Mouse (Mus musculus) kidney, embryonic 15.5 days (tissue): ENCODE measurements around the gene Tada3. TPM values are rescaled to one million over a fixed set of nuclear protein-coding genes. Genes with fewer than 3 reads are reported as not detected.

ENCODE experiments used
- ATAC-seq: fragments of 200-750 bp; cut with Nextera tagmentation; replicated peaks from 2 replicates; pipeline ENCODE4 v1.8.0; 2017; ENCODE audit warnings: moderate TSS enrichment; ENCODE audit not compliant: low FRiP score
- H3K27ac ChIP-seq: fragments of 300-500 bp; sonication (generic); 2 replicates; pipeline ENCODE4 v1.5.1; 2015; ENCODE audit warnings: mild to moderate bottlenecking, inconsistent platforms
- H3K27me3 ChIP-seq: fragments of 300-500 bp; sonication (generic); 2 replicates; pipeline ENCODE4 v1.6.1; 2015; ENCODE audit warnings: inconsistent platforms
- H3K36me3 ChIP-seq: fragments of 300-500 bp; sonication (generic); 2 replicates; pipeline ENCODE4 v1.6.1; 2015; ENCODE audit warnings: inconsistent platforms
- H3K4me1 ChIP-seq: fragments of 300-500 bp; sonication (generic); 2 replicates; pipeline ENCODE4 v1.6.1; 2015; ENCODE audit warnings: inconsistent platforms
- H3K4me2 ChIP-seq: fragments of 300-500 bp; sonication (generic); 2 replicates; pipeline ENCODE4 v1.6.1; 2015; ENCODE audit warnings: moderate library complexity, mild to moderate bottlenecking, inconsistent platforms
- H3K4me3 ChIP-seq: fragments of 300-500 bp; sonication (generic); replicated peaks from 2 replicates; pipeline ENCODE4 v1.5.1; 2015; ENCODE audit warnings: mild to moderate bottlenecking, inconsistent platforms
- H3K9ac ChIP-seq: fragments of 300-500 bp; sonication (generic); 2 replicates; pipeline ENCODE4 v1.6.1; 2015; ENCODE audit warnings: mild to moderate bottlenecking, inconsistent platforms
- H3K9me3 ChIP-seq: fragments of 300-500 bp; sonication (generic); replicated peaks from 2 replicates; pipeline ENCODE4 v1.6.1; 2016; ENCODE audit warnings: inconsistent platforms
- WGBS: fragments of 180-500 bp; shearing (Covaris S2); methylation state at CpG from one replicate; pipeline ENCODE4 v1.1.7; 2015; ENCODE audit warnings: mixed read lengths; 5-methylcytosine and 5-hydroxymethylcytosine counted together
- polyA plus RNA-seq: library from polyadenylated mRNA; unstranded; fragments of >200 nt; fragmentation: Nextera tagmentation; extraction: Ambion mirVana; gene quantifications from 2 replicates; pipeline ENCODE4 v1.2.1, GENCODE M21; 2015

The Tada3 gene
- polyA plus RNA-seq, 1 experiment from 2014 or later, result 62.1 TPM

DNA sequence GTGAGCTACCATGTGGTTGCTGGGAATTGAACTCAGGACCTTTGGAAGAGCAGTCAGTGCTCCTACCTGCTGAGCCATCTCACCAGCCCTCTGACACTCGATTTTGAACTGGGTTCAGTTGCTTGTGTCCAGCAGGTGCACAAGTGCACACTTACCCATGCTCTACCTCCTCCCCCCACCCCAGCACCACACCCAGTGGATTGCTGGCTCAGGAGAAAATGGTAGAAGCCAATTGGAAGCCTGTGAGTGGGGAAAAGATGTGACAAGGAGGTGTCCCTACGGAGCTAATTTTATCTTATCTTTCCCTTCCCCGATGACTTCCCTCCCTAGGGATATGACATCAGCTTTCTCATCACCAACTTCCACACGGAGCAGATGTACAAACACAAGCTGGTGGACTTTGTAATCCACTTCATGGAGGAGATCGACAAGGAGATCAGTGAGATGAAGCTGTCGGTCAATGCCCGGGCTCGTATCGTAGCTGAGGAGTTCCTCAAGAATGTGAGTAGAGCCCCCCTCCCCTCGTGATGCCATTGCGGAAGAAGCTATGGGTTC is 7.6 kb upstream of the Tada3 start:
- Histone ChIP-seq H3K27me3 (no peaks in the 10 kb centered on the region), H3K9me3 (no peaks in the 10 kb centered on the region), H3K9ac (no peak overlapping the region), H3K27ac (no peak overlapping the region), H3K4me3 (no peak overlapping the region), H3K36me3 (peaks cover 99% of the 10 kb centered on the region), H3K4me2 (no peak overlapping the region), H3K4me1 (no peaks in the 10 kb centered on the region)
- no peak for ATAC-seq
- 85% methylated on average over 11 of the region's 11 CpGs for WGBS

DNA sequence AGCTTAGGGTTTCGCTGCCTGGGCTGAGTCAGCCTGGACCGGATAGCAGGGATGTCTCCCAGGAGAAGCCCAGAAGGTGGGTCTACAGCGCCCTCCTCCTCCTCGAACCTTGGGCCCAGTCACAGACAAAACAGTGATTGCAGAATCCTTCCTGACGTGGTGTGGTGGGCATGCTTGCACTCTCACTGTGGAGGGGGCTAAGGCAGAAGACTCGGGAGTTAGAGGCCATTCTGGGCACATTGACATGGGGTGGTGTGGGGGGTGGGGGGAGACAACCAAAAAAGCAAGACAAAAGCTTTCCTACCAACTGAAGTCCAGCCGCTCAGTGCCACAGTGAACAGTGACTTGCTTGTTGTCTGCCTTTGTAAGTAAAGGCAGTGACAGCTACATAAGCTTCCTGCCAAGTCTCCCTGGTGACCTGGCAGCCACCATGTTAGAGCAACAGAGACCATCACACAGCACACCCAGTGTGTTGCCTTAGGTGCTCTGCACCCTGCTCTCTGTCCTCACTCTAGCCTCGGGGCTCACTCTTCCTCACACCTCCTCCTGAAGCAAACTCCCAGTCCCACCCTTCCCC is 6.8 kb upstream of the Tada3 start:
- no peak overlapping the region for H3K4me2 ChIP-seq
- 92% methylated on average over 8 of the region's 8 CpGs for WGBS
- no peaks in the 10 kb centered on the region for H3K9me3 ChIP-seq
- H3K4me3 ChIP-seq, result no peak overlapping the region
- H3K36me3 ChIP-seq, result peaks cover 94% of the 10 kb centered on the region
- no peak overlapping the region for H3K27ac ChIP-seq
- no peak for ATAC-seq
- H3K9ac ChIP-seq, result no peak overlapping the region
- H3K27me3 ChIP-seq, result no peaks in the 10 kb centered on the region
- H3K4me1 ChIP-seq, result peaks cover 4% of the 10 kb centered on the region

DNA sequence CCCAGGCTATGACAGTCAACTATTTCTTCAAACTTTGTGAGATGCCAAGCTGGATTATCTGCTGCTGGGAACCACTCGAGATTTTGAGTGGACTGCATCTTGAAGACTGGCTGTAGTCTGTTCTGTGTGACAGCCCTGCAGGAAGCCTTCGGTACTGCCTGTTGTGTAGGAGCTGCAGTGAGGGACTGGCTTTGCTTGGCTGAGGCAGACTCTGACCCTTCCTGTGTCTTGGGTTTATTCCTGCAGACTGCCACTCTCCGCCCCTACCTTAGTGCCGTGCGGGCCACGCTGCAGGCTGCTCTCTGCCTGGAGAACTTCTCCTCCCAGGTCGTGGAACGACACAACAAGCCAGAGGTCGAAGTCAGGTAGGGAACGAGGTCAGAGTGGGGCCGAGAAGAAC is 2.8 kb upstream of the Tada3 start:
- 94% methylated on average over 11 of the region's 11 CpGs for WGBS
- ATAC-seq, result no peak
- H3K36me3 ChIP-seq, result peaks cover 60% of the 10 kb centered on the region

DNA sequence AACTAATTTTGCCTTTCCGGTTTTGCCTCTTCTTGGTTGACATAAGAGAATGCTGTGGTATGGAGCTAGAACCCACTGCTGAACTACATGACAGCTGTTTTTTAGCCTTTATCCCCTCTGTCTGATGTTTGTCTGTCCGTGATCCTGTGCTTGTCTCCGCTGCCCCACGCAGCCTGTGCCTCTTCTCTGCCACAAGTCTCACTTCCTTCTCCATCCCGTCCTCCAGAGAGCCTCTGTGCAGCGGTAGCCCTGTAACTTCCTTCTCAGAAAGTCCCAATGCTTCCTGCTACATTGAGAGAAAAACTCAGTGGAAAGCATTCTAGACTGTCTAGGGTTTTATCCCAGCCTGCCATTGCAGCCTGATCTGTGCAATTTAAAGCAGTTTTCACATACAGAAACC is 1.6 kb upstream of the Tada3 start:
- no peak for ATAC-seq
- peak overlapping the region; percentile 99 for H3K4me3 ChIP-seq
- H3K27ac ChIP-seq, result no peak overlapping the region
- H3K36me3 ChIP-seq, result peaks cover 60% of the 10 kb centered on the region
- WGBS, result 76% methylated on average over 6 of the region's 6 CpGs
- no peaks in the 10 kb centered on the region for H3K9me3 ChIP-seq
- peaks cover 25% of the 10 kb centered on the region for H3K4me1 ChIP-seq
- 0 out of 2 replicates have a peak overlapping the region, but pooled peaks have one; percentile 98 for H3K9ac ChIP-seq
- peak overlapping the region; percentile 87 for H3K4me2 ChIP-seq
- no peaks in the 10 kb centered on the region for H3K27me3 ChIP-seq

More for the DNA sequence above, 2.8 kb upstream of the Tada3 start:
- Histone ChIP-seq H3K9me3 (no peaks in the 10 kb centered on the region), H3K27me3 (no peaks in the 10 kb centered on the region), H3K9ac (no peak overlapping the region), H3K4me1 (peaks cover 25% of the 10 kb centered on the region), H3K4me2 (no peak overlapping the region), H3K27ac (no peak overlapping the region), H3K4me3 (no peak overlapping the region)

DNA sequence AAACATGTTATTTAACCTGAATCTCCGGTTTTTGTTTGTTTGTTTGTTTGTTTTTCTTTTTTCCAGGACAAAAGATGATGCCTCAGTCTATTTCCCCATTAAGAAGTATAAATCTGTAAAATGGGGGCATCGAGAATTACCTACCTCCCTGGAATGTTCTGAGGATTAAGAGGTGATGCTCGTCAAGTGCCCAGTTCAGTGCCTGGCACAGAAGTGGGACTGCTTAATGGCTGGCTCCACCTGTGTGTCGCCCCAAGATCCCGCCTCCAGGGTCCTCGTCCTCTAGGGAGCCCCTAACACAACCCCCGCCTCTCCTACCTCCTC is 549 bp downstream of the Tada3 start:
- 7% methylated on average over 7 of the region's 7 CpGs for WGBS
- H3K4me3 ChIP-seq, result peak overlapping the region; percentile 99
- H3K36me3 ChIP-seq, result peaks cover 60% of the 10 kb centered on the region
- H3K4me1 ChIP-seq, result peaks cover 25% of the 10 kb centered on the region
- H3K4me2 ChIP-seq, result peak overlapping the region; percentile 87
- no peaks in the 10 kb centered on the region for H3K27me3 ChIP-seq
- peak overlapping the region; percentile 99 for H3K27ac ChIP-seq
- H3K9me3 ChIP-seq, result no peaks in the 10 kb centered on the region
- no peak for ATAC-seq
- H3K9ac ChIP-seq, result peak overlapping the region; percentile 98

DNA sequence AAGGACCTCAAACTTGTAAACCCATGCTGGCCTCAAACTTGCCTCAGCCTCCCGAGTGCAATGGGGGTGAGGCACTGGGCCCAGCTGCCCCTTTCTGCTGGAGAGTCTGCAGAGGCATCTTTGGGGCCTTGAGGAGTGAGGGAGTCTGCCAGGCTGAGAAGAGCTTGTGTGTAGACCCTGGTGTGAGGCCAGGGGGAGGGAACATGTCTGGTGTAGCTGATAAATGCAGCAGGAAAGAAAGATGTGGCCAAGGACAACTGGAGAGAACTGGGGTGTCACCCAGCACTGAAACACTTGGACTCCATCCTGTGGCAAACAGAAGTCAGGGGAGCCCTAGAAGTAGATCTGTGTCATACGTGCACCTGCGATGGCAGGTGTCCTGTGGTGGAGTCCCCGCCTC is 4.2 kb downstream of the Tada3 start:
- Histone ChIP-seq H3K27ac (no peak overlapping the region), H3K27me3 (no peaks in the 10 kb centered on the region), H3K4me3 (no peak overlapping the region), H3K4me1 (peaks cover 11% of the 10 kb centered on the region), H3K4me2 (no peak overlapping the region), H3K36me3 (peaks cover 74% of the 10 kb centered on the region), H3K9ac (no peak overlapping the region), H3K9me3 (no peaks in the 10 kb centered on the region)
- ATAC-seq, result no peak
- WGBS, result 91% methylated on average over 4 of the region's 4 CpGs

DNA sequence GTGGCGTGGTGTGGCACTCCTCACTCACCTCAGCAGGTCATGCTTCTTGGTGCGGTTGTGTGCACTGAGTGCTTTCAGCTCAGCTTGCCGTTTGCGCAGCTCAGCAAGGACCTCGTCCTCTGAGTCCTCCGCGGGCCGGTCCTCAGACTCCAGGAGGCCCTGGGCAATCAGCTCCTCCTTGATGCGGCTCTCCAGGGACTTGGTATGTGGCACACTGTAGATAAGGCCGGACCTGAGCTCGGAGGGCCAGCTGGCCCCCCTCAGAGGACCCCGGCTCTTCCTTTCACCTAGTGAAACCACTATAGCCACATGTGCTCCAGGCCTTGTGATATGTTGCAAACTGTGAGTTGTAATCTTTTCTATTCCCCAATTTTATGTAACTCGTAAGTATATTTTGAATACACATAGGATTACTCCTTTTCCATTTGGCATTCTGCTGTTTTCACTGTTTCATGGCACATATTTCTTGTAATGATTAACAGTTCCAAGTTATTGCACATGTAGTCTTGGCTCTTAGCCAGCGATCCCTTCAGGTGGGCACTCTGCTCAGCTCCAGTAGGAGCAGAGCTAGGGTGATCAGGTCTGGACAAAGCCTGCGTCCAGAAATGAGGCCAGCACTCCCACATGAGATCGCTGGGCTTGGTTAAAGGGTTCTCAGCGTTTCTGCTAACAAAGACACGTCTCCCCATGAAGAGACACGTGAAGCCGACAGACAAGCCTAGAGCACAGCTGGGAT is 7.3 kb downstream of the Tada3 start:
- H3K27ac ChIP-seq, result peak overlapping the region; percentile 87
- 84% methylated on average over 20 of the region's 20 CpGs for WGBS
- no peak overlapping the region for H3K4me2 ChIP-seq
- H3K9ac ChIP-seq, result no peak overlapping the region
- peaks cover 82% of the 10 kb centered on the region for H3K36me3 ChIP-seq
- no peaks in the 10 kb centered on the region for H3K9me3 ChIP-seq
- no peak overlapping the region for H3K4me3 ChIP-seq
- H3K27me3 ChIP-seq, result no peaks in the 10 kb centered on the region
- no peaks in the 10 kb centered on the region for H3K4me1 ChIP-seq
- ATAC-seq, result 0 out of 2 replicates have a peak, but pooled peaks have one; percentile 57

DNA sequence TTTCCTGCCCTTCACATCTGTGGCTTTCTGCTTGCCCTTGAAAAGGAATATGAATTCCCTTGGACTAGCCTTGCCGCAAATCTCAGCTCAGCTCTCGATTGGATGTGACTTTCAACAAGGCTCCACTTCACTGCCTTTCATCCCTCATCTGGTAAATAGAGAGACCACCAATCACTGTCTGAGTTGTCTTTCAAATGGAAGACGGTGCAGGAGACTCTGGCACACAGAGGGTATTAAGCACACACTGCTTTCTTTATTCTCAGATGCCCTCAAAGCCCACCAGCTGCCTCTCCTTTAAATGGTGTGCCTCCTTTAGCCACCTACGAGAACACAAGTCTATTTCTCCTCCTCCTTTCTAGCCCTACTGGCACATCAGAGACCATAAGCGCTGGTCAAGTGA is 9.1 kb downstream of the Tada3 start:
- Histone ChIP-seq H3K9me3 (no peaks in the 10 kb centered on the region), H3K27ac (peak overlapping the region; percentile 87), H3K4me3 (no peak overlapping the region), H3K4me1 (no peaks in the 10 kb centered on the region), H3K36me3 (peaks cover 64% of the 10 kb centered on the region), H3K27me3 (no peaks in the 10 kb centered on the region), H3K4me2 (no peak overlapping the region), H3K9ac (no peak overlapping the region)
- no peak for ATAC-seq
- WGBS, result 83% methylated on average over 5 of the region's 5 CpGs

DNA sequence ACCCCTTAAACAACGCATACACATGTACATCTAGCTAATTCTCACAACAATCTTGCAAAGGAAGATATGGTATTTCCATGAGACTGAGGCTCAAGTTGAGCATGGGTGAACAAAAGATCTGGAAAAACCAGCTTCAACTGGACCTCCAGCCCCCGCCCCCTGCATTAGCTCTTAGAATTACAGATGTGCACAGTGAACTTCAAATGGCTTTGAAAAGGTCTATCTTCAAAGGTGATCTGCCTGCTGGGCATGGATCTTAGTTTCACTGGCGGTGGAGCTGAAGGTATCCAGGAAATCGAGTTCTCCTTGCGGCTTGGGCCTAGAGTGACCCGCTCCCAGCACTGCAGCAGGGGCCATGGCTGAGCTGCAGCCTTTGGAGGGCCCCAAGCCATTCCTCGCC is 9.6 kb downstream of the Tada3 start:
- 0 out of 2 replicates have a peak, but pooled peaks have one; percentile 34 for ATAC-seq
- Histone ChIP-seq H3K27me3 (no peaks in the 10 kb centered on the region), H3K9ac (no peak overlapping the region), H3K4me2 (no peak overlapping the region), H3K9me3 (no peaks in the 10 kb centered on the region), H3K27ac (peak overlapping the region; percentile 87), H3K36me3 (peaks cover 59% of the 10 kb centered on the region), H3K4me3 (no peak overlapping the region), H3K4me1 (no peaks in the 10 kb centered on the region)
- 82% methylated on average over 7 of the region's 7 CpGs for WGBS

DNA sequence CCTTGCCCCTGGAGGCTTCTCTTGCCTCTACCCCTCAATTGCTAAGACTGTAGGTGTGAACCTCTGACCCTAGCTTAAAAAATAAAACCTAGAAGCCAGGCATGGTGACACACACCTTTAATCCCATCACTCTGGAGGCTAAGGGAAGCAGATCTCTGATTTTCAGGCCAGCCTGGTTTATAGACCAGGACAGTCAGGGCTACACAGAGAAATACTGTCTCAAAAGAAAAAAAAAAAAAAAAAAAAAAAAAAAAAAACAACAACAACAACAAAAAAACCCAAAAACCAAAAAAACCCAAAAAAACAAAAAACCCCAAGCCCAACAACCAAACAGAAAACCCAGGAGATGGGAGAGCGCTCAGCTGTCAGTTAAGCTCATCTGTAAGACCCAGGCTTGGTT is 10.1 kb downstream of the Tada3 start:
- H3K27me3 ChIP-seq, result no peaks in the 10 kb centered on the region
- H3K4me2 ChIP-seq, result no peak overlapping the region
- 95% methylated on average over 1 of the region's 1 CpGs for WGBS
- peak overlapping the region; percentile 87 for H3K27ac ChIP-seq
- H3K9me3 ChIP-seq, result no peaks in the 10 kb centered on the region
- no peak for ATAC-seq
- H3K9ac ChIP-seq, result no peak overlapping the region
- H3K36me3 ChIP-seq, result peaks cover 54% of the 10 kb centered on the region
- H3K4me3 ChIP-seq, result no peak overlapping the region
- no peaks in the 10 kb centered on the region for H3K4me1 ChIP-seq

DNA sequence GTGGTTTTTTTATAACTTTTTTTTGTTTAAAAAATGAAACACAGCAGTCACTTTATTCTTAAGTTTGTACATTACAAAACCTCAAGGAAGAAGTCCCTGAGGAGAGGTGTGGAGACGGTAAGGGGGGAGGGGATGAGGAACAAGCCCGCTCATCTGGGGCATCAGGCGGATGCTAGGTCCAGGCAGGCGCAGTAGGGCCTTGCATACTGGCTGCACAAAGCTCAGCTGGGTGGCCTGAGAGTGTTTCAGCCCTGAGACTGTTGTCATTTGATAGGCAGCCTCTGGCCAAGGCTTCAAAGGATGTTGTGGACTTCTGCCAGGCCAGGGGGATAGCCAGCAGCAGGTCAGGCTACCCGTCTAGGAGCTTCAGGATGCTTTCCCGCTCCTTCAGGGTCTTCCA is 11.0 kb downstream of the Tada3 start:
- Histone ChIP-seq H3K4me1 (no peaks in the 10 kb centered on the region), H3K4me2 (no peak overlapping the region), H3K9ac (no peak overlapping the region), H3K27ac (no peak overlapping the region), H3K9me3 (no peaks in the 10 kb centered on the region), H3K36me3 (peaks cover 45% of the 10 kb centered on the region), H3K27me3 (no peaks in the 10 kb centered on the region), H3K4me3 (no peak overlapping the region)
- WGBS, result 85% methylated on average over 6 of the region's 6 CpGs
- ATAC-seq, result no peak

DNA sequence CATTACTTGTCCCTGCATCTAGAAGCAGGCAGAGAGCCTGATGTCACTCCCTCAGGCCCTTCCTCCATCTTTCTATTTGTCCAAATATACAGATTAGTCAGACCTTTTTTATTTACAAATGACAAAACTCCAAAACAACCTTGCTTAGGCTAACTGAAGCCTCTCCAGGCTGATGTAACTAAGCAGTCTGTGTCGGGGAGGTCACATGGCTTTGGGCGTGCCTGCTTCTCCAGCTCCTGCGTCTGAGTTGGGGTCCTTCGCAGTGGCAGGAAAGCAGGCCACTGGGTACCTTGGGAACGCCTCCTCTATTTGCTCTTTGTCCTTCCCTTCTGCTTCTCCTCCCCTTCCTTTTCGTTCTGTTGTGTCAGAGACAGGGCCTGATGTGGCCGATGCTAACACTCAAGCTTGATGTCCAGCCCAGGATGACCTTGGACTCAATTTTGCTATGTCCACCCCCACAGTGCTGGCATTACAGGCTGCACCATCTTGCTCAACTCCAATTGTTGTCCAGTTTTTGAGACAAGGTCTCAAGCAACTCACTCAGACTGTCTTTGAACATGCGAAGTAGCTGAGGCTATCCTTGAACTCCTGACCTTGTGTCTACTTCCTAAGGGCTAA is 13.1 kb downstream of the Tada3 start:
- ATAC-seq, result no peak
- Histone ChIP-seq H3K9ac (no peak overlapping the region), H3K27me3 (no peaks in the 10 kb centered on the region), H3K4me1 (no peaks in the 10 kb centered on the region), H3K4me3 (no peak overlapping the region), H3K4me2 (no peak overlapping the region), H3K9me3 (no peaks in the 10 kb centered on the region), H3K36me3 (peaks cover 25% of the 10 kb centered on the region), H3K27ac (no peak overlapping the region)
- 75% methylated on average over 8 of the region's 8 CpGs for WGBS
